Mouse (Mus musculus) myocyte (in vitro differentiated cells): ENCODE results near the gene Afp.

Source experiments
- POLR2A ChIP-seq: IDR thresholded peaks from one replicate; pipeline ENCODE4 v1.6.1; 2011; ENCODE audit warnings: low read depth, mild to moderate bottlenecking, control low read depth, moderate library complexity; ENCODE audit not compliant: insufficient read length
- SRF ChIP-seq: IDR thresholded peaks from one replicate; pipeline ENCODE4 v1.6.1; 2011; ENCODE audit warnings: low read depth; ENCODE audit not compliant: control insufficient read depth, insufficient read length
- TCF12 ChIP-seq: IDR thresholded peaks from one replicate; pipeline ENCODE4 v1.6.1; 2011; ENCODE audit warnings: mild to moderate bottlenecking, control low read depth; ENCODE audit not compliant: poor library complexity, insufficient read depth, severe bottlenecking
- USF1 ChIP-seq: IDR thresholded peaks from one replicate; pipeline ENCODE4 v1.6.1; 2011; ENCODE audit warnings: low read depth, mild to moderate bottlenecking, control low read depth, moderate library complexity

DNA sequence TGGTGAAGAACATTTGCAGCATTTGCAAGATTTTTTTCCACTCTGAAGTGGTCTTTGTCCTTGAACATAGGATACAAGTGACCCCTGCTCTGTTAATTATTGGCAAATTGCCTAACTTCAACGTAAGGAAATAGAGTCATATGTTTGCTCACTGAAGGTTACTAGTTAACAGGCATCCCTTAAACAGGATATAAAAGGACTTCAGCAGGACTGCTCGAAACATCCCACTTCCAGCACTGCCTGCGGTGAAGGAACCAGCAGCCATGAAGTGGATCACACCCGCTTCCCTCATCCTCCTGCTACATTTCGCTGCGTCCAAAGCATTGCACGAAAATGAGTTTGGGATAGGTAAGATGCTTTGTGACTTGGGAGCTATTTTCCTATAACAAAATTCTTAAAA, at the start of gene Afp:
- no peak for TF ChIP-seq POLR2A
- TF ChIP-seq USF1: no peak
- no peak for TF ChIP-seq SRF
- no peak for TF ChIP-seq TCF12
